Mouse (Mus musculus) C2C12 (cell line): ENCODE measurements around the gene Tnfsfm13.

ENCODE experiments used
- CEBPB ChIP-seq: IDR thresholded peaks from one replicate; pipeline ENCODE4 v1.6.1; 2011; ENCODE audit warnings: low read depth, mild to moderate bottlenecking, control low read depth, moderate library complexity
- CTCF ChIP-seq: IDR thresholded peaks from one replicate; pipeline ENCODE4 v1.5.1; 2011; ENCODE audit not compliant: control insufficient read depth, insufficient read depth, insufficient read length
- FOSL1 ChIP-seq: IDR thresholded peaks from one replicate; pipeline ENCODE4 v1.8.0; 2011; ENCODE audit warnings: mild to moderate bottlenecking, low read length; ENCODE audit not compliant: poor library complexity, insufficient read depth, severe bottlenecking
- MAX ChIP-seq: IDR thresholded peaks from one replicate; pipeline ENCODE4 v1.6.1; 2011; ENCODE audit warnings: mild to moderate bottlenecking, control low read depth
- USF1 ChIP-seq: IDR thresholded peaks from one replicate; pipeline ENCODE4 v1.6.1; 2011; ENCODE audit warnings: low read depth, mild to moderate bottlenecking, control low read depth, moderate library complexity

DNA sequence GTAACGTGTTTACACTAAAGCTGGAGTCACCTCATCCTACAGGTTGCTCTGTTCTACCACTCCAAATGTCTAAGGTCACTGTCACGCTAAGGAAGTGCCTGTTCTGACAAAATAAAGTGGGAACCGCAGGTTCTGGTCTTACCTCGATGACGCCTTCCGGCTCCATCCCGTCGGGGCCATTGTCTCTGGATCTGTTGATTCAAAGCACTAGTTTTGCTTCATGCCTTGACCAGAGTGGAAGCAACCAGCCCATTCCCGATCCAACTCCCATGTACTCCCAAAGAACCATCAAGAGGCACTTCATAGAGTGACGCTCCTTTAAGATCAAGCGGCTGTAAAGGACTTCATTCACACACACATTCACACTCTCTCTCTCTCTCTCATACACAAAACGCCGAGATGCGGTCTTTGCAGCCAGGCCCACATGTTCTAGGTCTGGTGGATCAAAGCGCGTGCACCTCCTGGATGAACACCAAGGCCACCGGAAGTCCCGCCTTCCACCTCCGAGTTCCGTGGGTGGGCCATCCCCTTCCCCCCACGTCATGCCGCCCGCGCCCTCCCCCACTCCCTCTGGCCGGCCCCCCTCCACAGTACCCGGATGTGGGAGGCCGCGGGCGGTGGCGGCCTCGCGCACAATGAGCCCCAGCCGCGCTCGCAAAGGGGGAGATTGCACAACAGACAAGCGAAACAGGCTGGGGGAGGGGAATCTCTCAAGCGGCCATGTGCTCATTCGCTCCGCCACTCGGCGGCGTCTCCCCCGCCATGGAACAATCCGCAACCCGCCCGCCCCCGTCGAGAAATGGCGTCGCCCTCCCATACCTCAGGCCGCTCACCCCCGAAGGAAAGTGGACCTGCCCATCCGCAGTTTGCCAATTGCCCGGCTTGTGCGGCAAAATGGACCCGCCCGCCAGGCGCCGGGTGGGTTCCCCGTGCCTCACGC is 24.8 kb downstream of the Tnfsfm13 start:
- TF ChIP-seq CTCF, result no peak
- peak; percentile 96 for TF ChIP-seq CEBPB
- TF ChIP-seq USF1, result no peak
- no peak for TF ChIP-seq FOSL1
- TF ChIP-seq MAX, result peak; percentile 76
